In the genomic region with DNA sequence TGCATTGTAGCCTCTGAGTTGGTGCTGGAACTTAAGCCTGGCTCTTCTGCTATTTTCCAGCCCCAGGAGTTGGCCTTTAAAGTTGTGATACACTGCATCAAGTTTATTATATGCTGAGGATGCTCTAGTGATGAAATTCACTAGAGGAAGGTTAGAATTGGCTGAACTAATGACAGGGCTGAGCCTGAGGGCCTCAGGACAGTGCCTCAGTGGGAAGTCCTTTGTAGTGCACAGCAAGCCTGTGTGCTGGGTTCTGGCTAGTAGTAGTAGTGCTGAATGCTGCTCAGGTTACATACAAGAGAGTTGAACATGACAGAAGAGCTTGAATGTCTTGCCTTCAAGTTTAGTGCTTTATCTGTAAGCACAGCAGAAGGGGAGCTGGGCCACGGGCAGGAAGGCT, we compare ENCODE assay signal across 25 mouse cellular contexts. TPM values are rescaled to one million over a fixed set of nuclear protein-coding genes. Genes with fewer than 3 reads are reported as not detected.
A peak's percentile ranks its signal among the peaks of the same experiment; 100 is the strongest.
DNase-seq lines count a peak whose midpoint lies in the region; ATAC-seq and TF ChIP-seq lines count a peak whose summit lies in the region.
"Had no signal": no experiment of that assay in that cellular context is flagged by ENCODE, and none has a peak within 500 bp of the region (broad histone marks: within the 10 kb centered on the region; RNA-seq: fewer than 3 reads in every experiment).

No protein-coding gene starts in this region.

- no peak for TF ChIP-seq RAD21 in MEL (IDR thresholded peaks at IDR 0.05; ENCODE audit: low read depth, low read length)

- no peak for TF ChIP-seq POLR2A in MEL (IDR thresholded peaks at IDR 0.05; ENCODE audit: control insufficient read depth in 1 of 2, insufficient read depth in 1 of 2, low read depth in 1 of 2, low read length in 2 of 2, poor library complexity in 1 of 2)

- WGBS in heart, embryonic 10.5 days: 9% methylated on average over 1 of the region's 1 CpGs
- WGBS in kidney, postnatal 0 days: 31% methylated on average over 1 of the region's 1 CpGs
- 48% methylated on average over 1 of the region's 1 CpGs for WGBS in forebrain, embryonic 15.5 days

- ATAC-seq in kidney, postnatal 0 days (replicated peaks; ENCODE audit: low FRiP score, low read depth): no peak
- ATAC-seq in forebrain, embryonic 15.5 days (replicated peaks): no peak
- ATAC-seq: CD4-positive, CD25-positive, alpha-beta regulatory T cell, adult 4 months; forebrain, postnatal 0 days; hindbrain, postnatal 0 days; midbrain, embryonic 16.5 days had no signal

- TF ChIP-seq EP300 in MEL (IDR thresholded peaks at IDR 0.05; ENCODE audit: low read depth in 1 of 2, low read length in 2 of 2): no peak

- no peaks in the 10 kb centered on the region for H3K9me3 ChIP-seq in heart, embryonic 10.5 days
- H3K9me3 ChIP-seq in kidney, postnatal 0 days (replicated peaks; ENCODE audit: low read length): no peaks in the 10 kb centered on the region
- H3K9me3 ChIP-seq in MEL (replicated peaks; ENCODE audit: insufficient read depth, low read length): no peaks in the 10 kb centered on the region
- no peaks in the 10 kb centered on the region for H3K9me3 ChIP-seq in forebrain, embryonic 15.5 days
- H3K9me3 ChIP-seq: forebrain, embryonic 10.5 days; liver, embryonic 13.5 days; stomach, embryonic 15.5 days had no signal

- no peak overlapping the region for H3K9ac ChIP-seq in kidney, postnatal 0 days (ENCODE audit: low read depth, low read length)
- H3K9ac ChIP-seq in MEL (ENCODE audit: control insufficient read depth, low read depth, low read length, poor library complexity, severe bottlenecking): no peak overlapping the region
- no peak overlapping the region for H3K9ac ChIP-seq in forebrain, embryonic 15.5 days (replicated peaks)
- H3K9ac ChIP-seq: forebrain, postnatal 0 days; liver, embryonic 13.5 days; stomach, embryonic 15.5 days had no signal

- TF ChIP-seq CTCF in kidney, postnatal 0 days (IDR thresholded peaks at IDR 0.05; ENCODE audit: low read depth): no peak
- no peak for TF ChIP-seq CTCF in MEL (IDR thresholded peaks at IDR 0.05 in 2 of 3, conservative IDR thresholded peaks at IDR 0.05 in 1 of 3; ENCODE audit: control insufficient read depth in 1 of 3, insufficient read depth in 1 of 3, low read depth in 2 of 3, low read length in 3 of 3, poor library complexity in 1 of 3, severe bottlenecking in 1 of 3)

- intact Hi-C loops in heart, postnatal 14 days (cut with DNase I): no loop called here

- no peak overlapping the region for H3K4me3 ChIP-seq in heart, embryonic 10.5 days
- no peak overlapping the region for H3K4me3 ChIP-seq in kidney, postnatal 0 days (replicated peaks; ENCODE audit: low read depth, low read length)
- no peak overlapping the region for H3K4me3 ChIP-seq in MEL (ENCODE audit: control insufficient read depth in 1 of 2, insufficient read depth in 1 of 2, low read depth in 2 of 2, low read length in 2 of 2)
- H3K4me3 ChIP-seq in forebrain, embryonic 15.5 days: no peak overlapping the region
- H3K4me3 ChIP-seq: forebrain, embryonic 10.5 days; liver, embryonic 13.5 days; myocyte; stomach, embryonic 15.5 days had no signal

- no peak overlapping the region for H3K4me2 ChIP-seq in kidney, postnatal 0 days (ENCODE audit: low read length)
- H3K4me2 ChIP-seq in forebrain, embryonic 15.5 days (replicated peaks): no peak overlapping the region
- H3K4me2 ChIP-seq: liver, embryonic 13.5 days; stomach, embryonic 15.5 days had no signal

- peaks cover 14% of the 10 kb centered on the region for H3K36me3 ChIP-seq in heart, embryonic 10.5 days
- H3K36me3 ChIP-seq in kidney, postnatal 0 days (ENCODE audit: insufficient read depth, low read length): 0 out of 2 replicates have a peak, but pooled peaks cover 8% of the 10 kb centered on the region
- peaks cover 0 to 56% of the 10 kb centered on the region in 2 experiments; a peak in 3 of 4 replicates for H3K36me3 ChIP-seq in MEL (ENCODE audit: control insufficient read depth in 1 of 2, insufficient read depth in 2 of 2, low read length in 2 of 2)
- peaks cover 2% of the 10 kb centered on the region; the same call in 1 of the 2 replicates for H3K36me3 ChIP-seq in forebrain, embryonic 15.5 days
- H3K36me3 ChIP-seq: liver, embryonic 13.5 days; stomach, embryonic 15.5 days had no signal

- peaks cover 68% of the 10 kb centered on the region for H3K79me2 ChIP-seq in MEL (ENCODE audit: control insufficient read depth, insufficient read depth, low read length, poor library complexity)

- H3K27me3 ChIP-seq in heart, embryonic 10.5 days (ENCODE audit: insufficient read depth, poor library complexity, severe bottlenecking): no peaks in the 10 kb centered on the region
- no peaks in the 10 kb centered on the region for H3K27me3 ChIP-seq in kidney, postnatal 0 days (ENCODE audit: insufficient read depth, low read length)
- H3K27me3 ChIP-seq in MEL (ENCODE audit: control insufficient read depth in 1 of 2, insufficient read depth in 2 of 2, low read length in 2 of 2): no peaks in the 10 kb centered on the region
- H3K27me3 ChIP-seq in forebrain, embryonic 15.5 days: no peaks in the 10 kb centered on the region
- H3K27me3 ChIP-seq: liver, embryonic 13.5 days; stomach, embryonic 15.5 days had no signal

- peaks cover 67% of the 10 kb centered on the region for H3K4me1 ChIP-seq in heart, embryonic 10.5 days
- H3K4me1 ChIP-seq in kidney, postnatal 0 days (replicated peaks; ENCODE audit: insufficient read depth, low read length): peaks cover 23% of the 10 kb centered on the region
- H3K4me1 ChIP-seq in MEL (ENCODE audit: control insufficient read depth in 1 of 2, insufficient read depth in 2 of 2, low read length in 2 of 2): peaks cover 22 to 43% of the 10 kb centered on the region in 2 experiments
- H3K4me1 ChIP-seq in forebrain, embryonic 15.5 days: peaks cover 40% of the 10 kb centered on the region

- H3K27ac ChIP-seq in heart, embryonic 10.5 days: peak overlapping the region; percentile 49; the same call in 1 of the 2 replicates
- H3K27ac ChIP-seq in kidney, postnatal 0 days: no peak overlapping the region; the same call in 1 of the 2 replicates
- peak overlapping the region; percentile 91 for H3K27ac ChIP-seq in MEL (ENCODE audit: control insufficient read depth, low read depth, low read length)
- H3K27ac ChIP-seq in forebrain, embryonic 15.5 days (replicated peaks): no peak overlapping the region
- H3K27ac ChIP-seq: forebrain, embryonic 10.5 days; hindbrain, postnatal 0 days; liver, embryonic 13.5 days; stomach, embryonic 15.5 days had no signal

- no peak for DNase-seq in heart, embryonic 10.5 days (ENCODE audit: low spot score)
- no peak for DNase-seq in heart, postnatal 14 days
- DNase-seq in kidney, postnatal 0 days (ENCODE audit: low spot score): peak; percentile 47
- no peak for DNase-seq in kidney, adult 18-20 months
- DNase-seq in 416B (ENCODE audit: low read depth): peak; percentile 37
- DNase-seq in MEL (ENCODE audit: low read depth, low spot score): no peak
- no peak for DNase-seq in layer of hippocampus, postnatal 36 days
- DNase-seq: adrenal gland, postnatal 36 days; cerebellum, adult 9-10 months; forebrain, postnatal 0 days; gastrocnemius, postnatal 25 days; kidney, adult 11 months; liver, embryonic 13.5 days; lung, adult 2 months; lung, postnatal 14 days; thymus, postnatal 25 days had no signal

TF ChIP-seq in MEL, 35 proteins besides CTCF, POLR2A, EP300 and RAD21:
- TF ChIP-seq ZNF384 (IDR thresholded peaks at IDR 0.05; ENCODE audit: low read depth, low read length): no peak
- no peak for TF ChIP-seq SIN3A (IDR thresholded peaks at IDR 0.05; ENCODE audit: low read length)
- no peak for TF ChIP-seq KAT2A (conservative IDR thresholded peaks at IDR 0.05; ENCODE audit: low read depth, low read length)
- no peak for TF ChIP-seq ETS1 (IDR thresholded peaks at IDR 0.05; ENCODE audit: low read depth, low read length)
- TF ChIP-seq MAFK (IDR thresholded peaks at IDR 0.05; ENCODE audit: borderline replicate concordance, low read depth, low read length): no peak
- no peak for TF ChIP-seq ZKSCAN1 (IDR thresholded peaks at IDR 0.05; ENCODE audit: low read depth, low read length)
- no peak for TF ChIP-seq SMC3 (IDR thresholded peaks at IDR 0.05; ENCODE audit: low read depth, low read length)
- no peak for TF ChIP-seq ZC3H11A (IDR thresholded peaks at IDR 0.05; ENCODE audit: low read depth, low read length)
- TF ChIP-seq POLR2AphosphoS2 (IDR thresholded peaks at IDR 0.05; ENCODE audit: low read length): no peak
- TF ChIP-seq ELF1 (IDR thresholded peaks at IDR 0.05; ENCODE audit: low read depth, low read length): no peak
- no peak for TF ChIP-seq GATA1 (IDR thresholded peaks at IDR 0.05; ENCODE audit: low read depth, low read length)
- TF ChIP-seq NRF1 (IDR thresholded peaks at IDR 0.05; ENCODE audit: insufficient read depth, low read depth, low read length, poor library complexity, severe bottlenecking): no peak

RNA-seq across cellular contexts. Expression of a gene that starts 21.3 kb away (rescaled TPM):
- polyA plus RNA-seq in heart, embryonic 10.5 days (2016; fragmentation: Nextera tagmentation; extraction: Ambion mirVana): 55.5 and 63.4 TPM in 2 replicates
- 10 to 100 TPM; 37.5 to 41.0 TPM for total RNA-seq in heart, postnatal 14 days (2021)
- polyA plus RNA-seq in kidney, postnatal 0 days (2015; fragmentation: Nextera tagmentation; extraction: Ambion mirVana): 67.6 and 71.8 TPM in 2 replicates
- 16.6 and 19.8 TPM in 2 replicates for total RNA-seq in MEL (2012; rRNA removed)
- 10 to 100 TPM; 23.7 to 47.3 TPM for polyA plus RNA-seq in MEL (2012; ENCODE audit: insufficient read depth in 1 of 2, insufficient read length in 2 of 2, low read depth in 1 of 2, low replicate concordance in 2 of 2, missing spikeins in 1 of 2)
- polyA plus RNA-seq in forebrain, embryonic 15.5 days (2015; fragmentation: Nextera tagmentation; extraction: Ambion mirVana): 168 and 177 TPM in 2 replicates
- 100 to 1,000 TPM; 165 to 172 TPM for total RNA-seq in layer of hippocampus, postnatal 36 days (2021)

RNA-seq across cellular contexts. Expression of a gene that starts 48.9 kb away (rescaled TPM):
- polyA plus RNA-seq in heart, embryonic 10.5 days (2016; fragmentation: Nextera tagmentation; extraction: Ambion mirVana): 0.26 and 0.53 TPM in 2 replicates
- 1 to 10 TPM; 1.1 to 1.4 TPM for total RNA-seq in heart, postnatal 14 days (2021)
- 2.3 and 2.5 TPM in 2 replicates for polyA plus RNA-seq in kidney, postnatal 0 days (2015; fragmentation: Nextera tagmentation; extraction: Ambion mirVana)
- not detected in 2 replicates for total RNA-seq in MEL (2012; rRNA removed)
- polyA plus RNA-seq in MEL (2012; ENCODE audit: insufficient read depth in 1 of 2, insufficient read length in 2 of 2, low read depth in 1 of 2, low replicate concordance in 2 of 2, missing spikeins in 1 of 2): not detected
- polyA plus RNA-seq in forebrain, embryonic 15.5 days (2015; fragmentation: Nextera tagmentation; extraction: Ambion mirVana): 0.97 and 1.4 TPM in 2 replicates
- under 1 TPM; 0.25 TPM for total RNA-seq in layer of hippocampus, postnatal 36 days (2021)
- total RNA-seq: common myeloid progenitor, adult 5-6 weeks; gastrocnemius, postnatal 25 days; megakaryocyte-erythroid progenitor cell, adult 5-6 weeks had no signal
- polyA plus RNA-seq: liver, embryonic 13.5 days; myocyte had no signal

Comparison
In these comparisons a context has a peak if more than half of its experiments do, and no peak if none do; other contexts are left out.
1. DNase-seq: peak in kidney, postnatal 0 days (single experiment) and 416B (single experiment); none in heart, embryonic 10.5 days (single experiment), heart, postnatal 14 days (0 of 2), kidney, adult 18-20 months (single experiment), MEL (single experiment) and layer of hippocampus, postnatal 36 days (0 of 2).
2. H3K27ac ChIP-seq: peak in heart, embryonic 10.5 days (single experiment) and MEL (single experiment); none in kidney, postnatal 0 days (single experiment) and forebrain, embryonic 15.5 days (single experiment).